Mouse (Mus musculus) lung, adult 2 months (tissue): ENCODE measurements at regions not wholly inside any gene's neighbourhood (a gene's known extent, or its start where the extent isn't known, plus 50 kb on each side); places are given as distances from the start of the nearest gene placed in this dataset.

ENCODE experiments used
- CTCF ChIP-seq: fragments of 200-500 bp; IDR thresholded peaks from 2 replicates; pipeline ENCODE4 v1.5.1; 2011; ENCODE audit warnings: mild to moderate bottlenecking, low read length, control low read depth; ENCODE audit not compliant: insufficient read depth
- POLR2A ChIP-seq: fragments of 200-500 bp; IDR thresholded peaks from 2 replicates; pipeline ENCODE4 v1.6.1; 2011; ENCODE audit warnings: low read depth, mild to moderate bottlenecking, control low read depth, low read length, borderline replicate concordance; ENCODE audit errors: extremely low read depth

- TF ChIP-seq POLR2A (no peak), CTCF (no peak)
Observed at GRCm38 (mm10) chr5:3250273-3250672, 91.0 kb upstream of the Cdk6 start.
